Comparison of ENCODE assay signal across 7 mouse cellular contexts in genomic region chr5:64959843-64960230, GRCm38 (mm10). TPM values are rescaled to one million over a fixed set of nuclear protein-coding genes. Genes with fewer than 3 reads are reported as not detected.
DNase-seq lines count a peak whose midpoint lies in the region; ATAC-seq lines count a peak whose summit lies in the region.

TSS of gene Tlr6 (minus strand) at chr5:64960097.

- peak; percentile 26 for DNase-seq in right cerebral cortex, adult 18-20 months
- no peak for DNase-seq in right cerebral cortex, postnatal 25 days
- peak; percentile 42 for DNase-seq in adrenal gland, adult 2 months
- peak; percentile 56 for DNase-seq in heart, adult 9 months (ENCODE audit: low spot score in 2 of 2)
- DNase-seq in left cerebral cortex, postnatal 4 days, result peak; percentile 41
- peak; percentile 51 to 68 for DNase-seq in right cerebral cortex, postnatal 10 days (ENCODE audit: low spot score in 2 of 2)

- intact Hi-C loops in left cerebral cortex, postnatal 4 days (cut with DNase I), result loop anchor here (10.0 kb wide), 1 partner anchor 75 kb away; no protein-coding TSS in a partner anchor

- ATAC-seq in erythroid progenitor cell, adult 5-6 weeks (replicated peaks; ENCODE audit: low FRiP score, poor library complexity, severe bottlenecking), result no peak

RNA-seq across cellular contexts. Expression of gene Tlr6, which starts in this region (rescaled TPM):
- 1 to 10 TPM in 1 of 2 experiments, under 1 TPM in 1; 0.95 to 1.7 TPM for total RNA-seq in adrenal gland, adult 2 months (2021)
- polyA plus RNA-seq in adrenal gland, adult 2 months (2012; rRNA removed), result 0.41 and 0.51 TPM in 2 replicates
- 1 to 10 TPM in 1 of 2 experiments, under 1 TPM in 1; 0.91 to 2.5 TPM for total RNA-seq in left cerebral cortex, postnatal 4 days (2021)
- total RNA-seq in erythroid progenitor cell, adult 5-6 weeks (2015; ENCODE audit: low replicate concordance), result 10.9 TPM in 1 of 2 replicates, not detected in the other
- total RNA-seq in erythroid progenitor cell, adult 5-6 weeks (2017; ENCODE audit: low replicate concordance), result 0.51 TPM in 1 of 2 replicates, not detected in the other
